Mouse (Mus musculus): Measurements from ENCODE around the gene Jmy.

Jmy gene

GRCm38 (mm10) chr13:93458616-93459015, 41.0 kb downstream of the Jmy start:
- no peak for DNase-seq (ENCODE audit: low read depth)

GRCm38 (mm10) chr13:93453275-93453674, 46.3 kb downstream of the Jmy start:
- no peak for DNase-seq (ENCODE audit: low read depth)

- DNase-seq (ENCODE audit: low read depth), result no peak
These were observed 59.4 kb downstream of the Jmy start for GRCm38 (mm10) chr13:93440167-93440566.

DNA sequence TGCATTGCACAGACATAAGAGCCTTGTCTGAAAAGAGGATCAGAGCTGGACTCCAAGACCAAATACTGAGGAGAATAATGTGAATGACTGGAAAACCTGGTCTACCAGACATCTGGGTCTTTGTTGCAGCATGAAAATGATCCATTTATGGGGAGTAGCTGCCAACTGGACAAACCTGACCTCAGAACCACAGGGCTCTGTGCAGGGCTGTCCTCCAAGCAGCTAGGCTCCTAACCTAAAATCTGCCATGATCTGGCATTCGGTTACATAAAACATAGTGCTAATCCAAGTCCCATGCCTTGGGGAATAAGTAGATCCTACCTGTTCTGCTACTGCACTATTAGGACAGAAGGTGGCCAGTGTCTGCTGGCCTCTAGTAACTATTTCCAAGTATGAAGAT, 70.4 kb downstream of the Jmy start:
- DNase-seq (ENCODE audit: low read depth), result no peak

- peak; percentile 74 for DNase-seq (ENCODE audit: low read depth)
These were observed 71.4 kb downstream of the Jmy start for GRCm38 (mm10) chr13:93427920-93428876.

DNA sequence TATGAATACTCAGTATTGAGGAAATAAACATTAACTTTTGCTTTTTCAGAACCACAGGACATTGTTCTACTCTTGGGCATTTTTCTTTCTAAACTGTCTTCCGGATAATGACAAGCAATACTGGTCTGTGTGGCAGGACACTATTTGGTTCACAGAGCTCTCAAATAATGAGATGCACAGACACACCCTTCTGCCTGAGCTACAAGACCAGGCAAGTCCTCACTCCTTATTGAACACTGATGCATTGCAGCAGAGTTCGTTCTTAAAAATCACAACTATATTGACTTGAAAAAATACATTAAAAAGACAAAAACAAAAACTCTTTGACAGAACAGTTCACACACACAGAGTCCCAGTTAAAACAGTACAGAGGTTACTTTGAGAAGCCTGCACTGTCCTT, 76.4 kb downstream of the Jmy start:
- no peak for DNase-seq (ENCODE audit: low read depth)

GRCm38 (mm10) chr13:93419779-93420178, 79.8 kb downstream of the Jmy start:
- no peak for DNase-seq (ENCODE audit: low read depth)

DNA sequence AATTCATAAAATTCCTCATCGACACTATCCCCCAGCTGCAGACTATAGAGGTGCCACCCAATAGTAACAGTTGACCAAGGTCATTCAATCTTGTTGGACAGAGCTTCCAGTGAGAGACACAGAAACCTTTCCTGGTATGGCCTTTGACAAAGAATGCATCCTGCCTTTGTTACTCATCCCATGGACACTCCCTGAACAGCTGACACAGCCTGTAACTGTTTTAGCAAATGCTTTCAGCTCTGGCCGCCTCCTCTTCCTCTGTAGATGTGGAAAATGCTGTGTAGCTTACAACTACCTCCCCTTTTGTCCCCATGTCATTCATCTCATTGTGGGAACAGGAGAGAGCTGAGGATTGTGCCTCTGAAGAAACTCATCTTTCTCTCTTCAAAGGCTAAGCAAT, 81.3 kb downstream of the Jmy start:
- DNase-seq (ENCODE audit: low read depth), result no peak

- no peak for DNase-seq (ENCODE audit: low read depth)
These were observed 84.6 kb downstream of the Jmy start for GRCm38 (mm10) chr13:93415055-93415454.

DNA sequence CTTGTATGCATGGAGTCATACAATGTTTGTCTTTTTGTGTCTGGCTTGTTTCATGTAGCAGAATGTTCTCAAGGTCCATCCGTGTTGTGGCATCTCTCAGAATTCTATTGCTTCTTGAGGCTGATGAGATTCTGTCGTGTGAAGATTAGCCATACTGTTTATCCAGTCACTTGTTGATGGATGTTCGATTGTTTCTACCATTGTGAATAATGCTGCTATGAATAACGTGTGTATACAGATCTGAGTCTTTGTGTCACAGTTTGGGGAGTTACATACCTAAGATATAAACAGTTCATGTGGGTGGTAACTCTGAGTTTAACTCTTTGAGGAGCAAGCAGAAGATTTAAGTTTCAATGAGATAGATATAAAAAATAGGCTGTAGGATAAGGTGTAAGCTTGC, 89.3 kb downstream of the Jmy start:
- no peak for DNase-seq (ENCODE audit: low read depth)

- DNase-seq (ENCODE audit: low read depth), result no peak
These were observed 92.8 kb downstream of the Jmy start for GRCm38 (mm10) chr13:93406855-93407254.

GRCm38 (mm10) chr13:93401947-93402346, 97.7 kb downstream of the Jmy start:
- DNase-seq (ENCODE audit: low read depth), result no peak

DNA sequence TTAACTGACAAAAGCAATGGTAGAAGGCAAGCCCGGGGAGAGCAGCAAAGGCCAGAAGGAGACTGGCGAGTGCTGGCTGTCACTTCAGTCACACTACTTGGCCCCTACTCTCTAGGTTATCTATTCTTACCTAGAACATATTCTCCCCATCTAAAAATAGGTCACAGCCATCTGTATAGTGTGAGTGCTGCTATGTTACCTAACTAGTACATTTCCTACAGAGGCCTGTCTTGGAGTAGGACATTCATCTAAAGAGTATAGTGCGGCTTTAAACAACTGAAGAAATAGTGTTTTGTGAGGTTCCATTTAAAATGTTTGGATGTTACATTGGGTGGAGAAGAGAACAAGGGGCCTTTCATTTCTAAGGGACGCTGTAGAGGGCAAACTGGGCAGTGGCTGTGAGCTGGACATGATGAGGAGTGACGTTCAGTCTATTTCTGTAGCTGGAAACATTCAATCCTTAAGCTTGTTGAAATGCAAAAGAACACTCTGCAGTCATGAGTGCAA, 99.8 kb downstream of the Jmy start:
- no peak for DNase-seq (ENCODE audit: low read depth)

GRCm38 (mm10) chr13:93389242-93389625, 110.4 kb downstream of the Jmy start:
- DNase-seq (ENCODE audit: low read depth), result no peak

- DNase-seq (ENCODE audit: low read depth), result peak; percentile 46
These were observed 110.9 kb downstream of the Jmy start for GRCm38 (mm10) chr13:93388594-93389241.

DNA sequence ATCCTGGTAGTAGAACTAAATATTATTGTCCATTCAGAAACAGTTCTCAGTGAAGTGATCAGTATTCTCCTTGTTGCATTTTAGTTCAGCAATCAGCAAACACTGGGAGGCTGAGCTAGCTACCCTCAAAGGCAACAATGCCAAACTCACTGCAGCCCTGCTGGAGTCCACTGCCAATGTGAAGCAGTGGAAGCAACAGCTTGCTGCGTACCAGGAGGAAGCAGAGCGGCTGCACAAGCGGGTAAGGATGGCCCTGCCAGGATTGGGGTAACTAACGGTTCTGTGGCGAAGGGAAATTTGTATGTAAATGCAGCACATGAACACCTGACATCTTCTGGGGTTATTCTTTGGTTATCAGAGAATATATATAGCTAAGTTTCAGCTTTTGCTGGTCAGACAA, 112.2 kb downstream of the Jmy start:
- DNase-seq (ENCODE audit: low read depth), result no peak

DNA sequence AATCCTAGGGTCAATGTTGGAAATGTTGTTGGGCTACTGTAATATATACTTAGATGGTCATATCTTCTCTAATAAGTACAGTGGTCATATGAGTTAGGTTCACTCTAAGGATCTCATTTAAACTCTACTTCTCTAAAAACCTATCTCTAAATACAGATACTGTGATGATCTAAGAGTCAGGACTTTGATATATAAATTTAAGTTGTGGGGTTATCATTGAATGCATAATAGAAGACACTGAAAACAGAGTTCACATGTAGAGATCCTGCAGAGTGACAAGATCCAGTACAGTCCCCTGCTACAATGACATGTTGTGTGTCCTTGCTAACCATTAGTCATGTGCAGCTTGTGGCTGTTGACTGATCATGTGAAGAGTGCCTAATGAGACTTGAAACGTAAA, 114.5 kb downstream of the Jmy start:
- DNase-seq (ENCODE audit: low read depth), result no peak

GRCm38 (mm10) chr13:93384481-93384880, 115.1 kb downstream of the Jmy start:
- no peak for DNase-seq (ENCODE audit: low read depth)

DNA sequence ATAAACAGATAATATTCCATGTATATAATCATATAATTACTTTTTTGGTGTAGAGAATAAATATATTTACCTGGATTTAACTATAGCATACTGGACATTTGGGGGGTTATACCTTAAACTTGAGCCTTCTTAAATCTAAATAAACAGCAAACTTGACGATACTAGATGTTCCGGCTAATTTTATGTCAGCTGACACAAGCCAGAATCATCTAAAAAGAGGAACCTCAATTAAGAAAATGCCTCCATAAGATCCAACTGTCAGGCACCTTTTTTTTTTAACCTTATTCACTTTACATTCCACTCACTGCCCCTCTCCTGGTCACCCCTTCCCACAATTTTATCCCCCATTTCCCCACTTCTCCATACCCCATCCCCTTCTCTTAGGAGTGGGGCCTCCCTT, 116.0 kb downstream of the Jmy start:
- DNase-seq (ENCODE audit: low read depth), result no peak

DNA sequence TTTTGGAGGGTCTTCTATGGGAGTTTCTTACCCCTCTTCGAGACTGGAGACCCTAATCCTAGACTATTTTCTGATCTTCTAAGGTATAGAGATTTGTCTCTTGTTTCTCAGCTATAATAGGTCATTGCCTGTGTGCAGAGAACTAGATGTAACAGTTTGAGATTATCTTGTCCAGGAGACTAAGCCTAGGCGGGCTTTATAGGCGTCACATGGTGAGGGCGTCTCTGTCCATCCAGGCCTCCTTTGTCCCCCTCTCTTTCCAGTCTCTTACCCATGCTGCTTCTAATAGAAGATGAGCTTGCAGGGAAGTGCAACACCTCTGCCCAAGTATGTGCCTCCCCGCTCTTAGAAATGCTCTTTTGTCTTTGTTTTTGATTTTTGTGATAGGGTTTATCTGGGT, 116.5 kb downstream of the Jmy start:
- no peak for DNase-seq (ENCODE audit: low read depth)

DNA sequence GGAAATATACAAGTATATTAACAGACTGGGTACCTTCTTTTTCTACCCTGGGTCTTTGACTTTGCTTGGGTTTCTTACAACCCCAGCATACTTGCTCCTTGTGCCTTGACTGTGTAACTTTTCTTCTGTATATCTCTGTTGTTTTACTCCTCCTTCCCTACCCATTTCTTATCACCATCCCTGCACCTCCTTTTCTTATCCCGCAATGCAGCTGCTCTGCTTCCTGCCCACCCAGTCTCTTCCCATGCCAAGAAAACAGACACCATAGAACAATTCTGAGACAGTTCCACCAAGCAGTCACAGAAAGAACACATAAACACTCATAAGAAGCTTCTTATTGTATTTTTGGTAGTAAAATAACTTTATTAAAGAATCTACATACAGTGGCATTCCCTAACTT, 118.3 kb downstream of the Jmy start:
- no peak for DNase-seq (ENCODE audit: low read depth)

- peak; percentile 14 for DNase-seq (ENCODE audit: low read depth)
These were observed 119.1 kb downstream of the Jmy start for GRCm38 (mm10) chr13:93380399-93381063.

Measured in 416B (cell line).